Mouse (Mus musculus) frontal cortex, postnatal 14 days (tissue): Measurements from ENCODE around the gene Dse.

Source experiments
- DNase-seq, 2 experiments: peaks; one replicate each; pipeline ENCODE4 v3.0.0; 2022; ENCODE audit warnings: low spot score in 2 of 2

The Dse gene

DNA sequence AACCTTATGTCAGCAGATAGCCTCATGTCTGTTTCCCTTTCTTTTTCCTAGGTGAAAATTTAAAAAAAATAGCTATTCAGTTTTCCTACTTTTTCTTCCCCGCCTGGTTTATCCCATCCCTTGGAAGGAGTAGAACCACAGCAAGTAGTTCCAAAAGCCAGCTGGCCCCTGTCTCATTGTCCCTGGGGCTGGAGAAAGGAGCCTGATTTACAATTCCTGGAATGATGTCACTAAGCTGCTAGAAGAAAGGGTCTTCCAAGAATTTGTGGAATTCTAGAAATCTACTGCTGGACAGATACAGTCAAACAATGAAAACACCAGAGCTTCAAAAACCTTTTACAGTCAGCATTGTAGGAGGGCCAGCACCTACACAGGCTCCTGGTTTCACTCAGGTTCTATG lies 6.8 kb downstream of the Dse start:
- no peak for DNase-seq

DNA sequence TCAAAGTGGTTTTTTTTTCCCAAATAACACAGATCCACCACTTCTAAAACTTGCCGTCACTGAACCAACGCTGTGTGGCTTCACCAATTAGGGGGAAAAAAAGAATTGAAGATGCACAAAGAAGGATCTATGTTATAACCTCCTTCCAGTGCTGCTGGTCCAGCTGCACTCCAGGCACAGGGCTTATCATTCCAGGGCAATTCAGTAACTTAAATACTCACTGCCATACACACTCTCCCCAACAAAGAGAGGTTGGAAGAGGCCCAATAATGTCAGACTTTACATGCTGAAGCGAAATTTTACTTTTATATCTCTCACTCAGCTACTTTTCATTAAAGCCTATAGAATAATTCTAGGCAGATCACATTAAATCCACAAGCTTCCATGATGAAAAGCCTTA lies 8.9 kb downstream of the Dse start:
- no peak for DNase-seq

DNA sequence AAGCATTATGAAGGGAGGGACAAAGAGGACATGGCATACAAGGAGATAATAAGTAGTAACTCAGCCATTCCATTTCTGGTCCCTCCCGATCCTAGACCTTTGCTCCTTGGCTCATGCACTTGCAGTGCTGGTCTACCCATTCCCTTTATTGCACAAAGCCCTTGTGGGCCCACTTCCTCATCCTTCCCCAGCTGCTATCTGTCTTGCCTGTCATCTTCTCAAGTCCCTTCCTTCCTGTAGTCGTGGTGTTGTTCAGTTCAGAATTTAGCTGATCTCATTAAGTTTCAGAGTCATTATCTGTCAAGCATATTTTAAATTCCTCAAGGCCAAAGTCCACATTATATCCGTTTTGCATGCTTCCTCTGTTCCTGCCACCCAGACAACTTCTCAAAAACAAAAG lies 9.5 kb downstream of the Dse start:
- no peak for DNase-seq

DNA sequence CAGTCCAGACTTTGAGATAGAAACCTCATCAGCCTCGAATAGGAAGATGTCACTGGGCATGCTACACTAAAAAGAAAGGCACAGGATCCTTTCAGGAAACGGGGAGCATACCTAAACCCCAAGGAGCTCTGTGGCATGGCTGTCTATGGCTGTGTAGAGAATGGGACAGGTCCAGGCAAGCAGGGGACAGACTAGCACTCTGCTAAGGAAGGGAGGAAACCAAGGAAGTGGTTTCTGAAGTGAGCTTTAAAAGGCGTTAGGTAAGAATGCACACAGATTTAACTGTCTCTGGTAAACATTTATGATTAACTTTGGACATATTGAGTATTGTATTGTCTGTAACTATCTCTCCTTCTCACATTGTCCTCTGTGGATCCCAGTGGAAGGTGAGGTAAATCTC lies 10.2 kb downstream of the Dse start:
- DNase-seq: no peak

DNA sequence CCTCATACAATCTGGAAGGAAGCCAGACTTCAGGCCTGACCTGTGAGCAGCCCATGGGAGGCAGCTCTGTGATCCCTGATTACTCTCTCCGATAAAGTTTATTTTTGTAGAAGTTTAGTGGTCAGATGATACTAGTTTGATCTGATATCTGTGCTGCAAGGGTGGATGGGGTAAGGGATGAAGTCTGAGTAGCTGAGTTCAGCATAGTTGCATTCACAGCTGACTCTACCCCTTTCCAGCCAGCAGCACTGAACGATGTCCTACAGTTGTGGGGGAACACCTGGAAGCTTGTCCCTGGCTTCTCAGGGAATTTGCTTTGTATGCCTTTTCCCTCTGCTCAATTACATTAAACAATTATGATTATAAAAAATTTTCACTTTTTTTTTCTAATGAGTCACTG lies 12.6 kb downstream of the Dse start:
- no peak for DNase-seq

DNA sequence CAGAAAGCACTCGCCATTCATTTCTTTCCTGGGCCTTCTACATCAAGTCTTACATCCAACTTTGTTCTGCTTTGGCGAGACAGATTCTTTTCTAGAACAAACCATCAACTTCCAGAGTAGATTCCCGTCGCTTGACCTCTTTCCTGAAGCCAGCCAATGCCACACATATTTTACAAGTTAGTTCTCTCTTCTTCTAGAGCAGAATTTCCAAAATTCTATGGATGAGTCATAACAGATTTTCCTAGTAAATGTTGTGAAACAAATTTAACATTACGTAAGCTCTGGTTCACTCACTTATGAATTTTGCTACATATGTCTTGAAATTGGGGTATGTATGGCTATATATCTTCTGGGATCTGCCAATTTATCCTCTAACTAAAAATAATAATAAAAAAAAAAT lies 13.0 kb downstream of the Dse start:
- no peak for DNase-seq

DNA sequence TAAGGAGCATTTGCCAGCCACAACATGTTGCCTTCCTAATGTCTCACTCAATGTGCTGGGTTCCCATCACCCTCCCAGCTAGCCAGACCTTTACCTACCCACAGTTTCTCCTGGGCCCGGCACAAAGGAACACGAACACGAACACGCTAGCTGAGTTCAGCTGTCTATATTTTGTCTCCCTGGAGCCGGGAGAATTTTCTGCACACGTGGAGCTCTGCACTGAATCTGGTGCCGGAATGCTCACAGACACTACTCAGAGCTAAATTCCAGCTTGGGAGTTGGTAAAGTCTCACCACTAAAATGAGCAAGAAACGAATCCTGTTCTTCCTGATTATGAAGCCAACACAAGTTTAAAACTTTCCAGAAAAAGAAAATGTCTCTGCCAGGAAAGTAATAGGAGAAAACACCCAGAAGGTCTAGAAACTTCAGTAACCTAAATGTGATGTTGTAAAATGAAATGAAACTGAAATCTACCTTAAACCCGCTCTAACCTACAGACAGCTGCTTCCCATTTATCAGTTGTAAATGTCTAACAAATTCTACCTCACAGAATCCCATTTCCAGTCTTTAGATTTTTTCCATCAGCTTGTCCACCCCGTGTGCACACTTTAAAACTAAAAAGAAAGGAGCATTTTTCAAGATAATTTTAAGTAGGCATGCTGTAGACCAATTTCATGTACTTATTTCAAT lies 20.8 kb downstream of the Dse start:
- DNase-seq: no peak

DNA sequence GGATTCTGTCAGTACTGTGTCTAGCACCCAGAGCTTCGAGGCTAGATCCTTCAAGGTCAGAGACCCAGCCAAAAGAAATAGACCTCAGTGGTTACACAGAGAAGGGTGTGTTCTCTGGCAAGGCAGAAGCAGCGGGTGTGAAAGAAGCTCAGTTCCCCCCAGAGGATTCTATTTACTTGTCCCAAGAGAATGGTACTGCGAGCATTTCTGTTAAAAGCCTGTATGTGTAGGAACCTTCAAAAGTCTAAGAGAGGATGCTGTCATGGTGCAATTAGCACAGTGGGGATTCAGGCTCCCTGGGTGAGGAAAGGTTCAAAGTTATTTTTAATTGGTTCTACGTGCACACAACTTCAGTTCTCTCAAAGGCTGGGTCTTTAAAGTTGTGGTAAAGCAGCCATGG lies 22.0 kb downstream of the Dse start:
- no peak for DNase-seq

DNA sequence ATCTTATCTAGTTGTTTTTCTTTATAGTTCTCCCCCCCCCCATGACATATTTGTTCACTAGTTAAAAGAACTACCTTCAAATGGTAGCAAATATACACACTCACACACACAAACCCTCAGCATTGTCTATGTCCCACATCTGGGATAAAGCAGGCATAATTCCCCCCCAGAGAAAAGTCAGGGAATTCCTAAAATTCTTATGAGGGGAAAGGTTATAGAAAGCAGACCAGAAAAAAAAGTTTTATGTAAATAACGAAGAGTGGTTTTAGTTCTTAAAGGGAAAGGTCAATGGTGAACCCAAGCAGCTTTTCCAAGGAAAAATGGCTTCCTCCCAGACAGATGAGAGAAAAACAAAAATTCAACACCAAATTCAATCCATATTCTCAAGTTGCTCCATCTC lies 22.6 kb downstream of the Dse start:
- no peak for DNase-seq

DNA sequence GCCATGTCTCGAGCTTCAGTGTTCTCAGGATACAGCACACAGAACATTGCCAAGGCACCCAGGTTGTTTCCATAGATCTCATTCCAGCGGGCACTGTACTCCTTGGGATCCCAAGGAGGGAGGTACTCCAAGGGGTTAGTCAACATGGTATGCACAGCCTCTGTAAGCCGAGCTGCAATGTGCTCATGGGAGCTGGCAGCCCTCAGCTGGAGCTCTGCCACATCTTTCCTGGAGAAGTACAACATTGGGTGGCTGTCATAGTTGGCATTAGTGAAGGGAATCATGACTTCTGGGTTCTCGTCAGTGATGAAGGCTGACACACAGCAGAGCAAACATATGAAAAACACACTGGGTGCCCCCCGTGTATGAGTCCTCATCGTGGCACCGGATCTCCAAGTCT lies 23.8 kb downstream of the Dse start:
- no peak for DNase-seq

DNA sequence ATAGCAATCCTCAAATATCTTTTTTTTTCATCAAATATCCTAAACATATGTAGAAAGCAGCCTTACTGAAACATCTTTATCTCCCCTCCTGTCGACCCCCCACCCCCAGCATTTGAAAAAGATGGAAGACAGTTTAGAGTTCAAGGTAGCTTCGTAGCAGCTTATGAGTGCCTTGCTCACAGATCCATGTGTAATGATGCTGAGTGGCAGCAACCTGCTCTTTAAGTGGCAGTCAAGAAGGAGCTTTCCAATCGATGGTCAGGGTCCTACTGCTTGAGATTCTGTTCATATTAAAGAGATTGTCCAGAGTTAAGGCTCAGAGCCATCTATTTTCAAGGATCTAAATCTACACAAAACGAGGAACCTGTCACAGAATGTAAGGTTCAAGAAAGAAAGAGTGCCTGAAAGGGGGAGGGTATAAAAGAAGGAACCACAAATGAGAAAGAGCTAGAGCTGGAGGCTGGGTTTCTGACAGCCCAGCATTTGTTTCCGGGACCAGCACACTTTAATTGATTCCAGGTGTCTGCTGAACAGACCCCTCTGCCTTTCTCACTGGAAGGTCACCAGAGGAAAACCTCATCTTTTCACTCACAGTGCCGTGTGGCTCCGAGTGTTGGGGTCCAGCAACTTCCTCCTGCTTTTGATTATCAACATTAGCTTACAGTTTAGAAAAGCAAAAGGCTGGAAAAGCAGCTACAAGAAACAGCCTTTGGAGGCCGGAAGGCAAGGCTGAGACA lies 31.5 kb downstream of the Dse start:
- DNase-seq: no peak

DNA sequence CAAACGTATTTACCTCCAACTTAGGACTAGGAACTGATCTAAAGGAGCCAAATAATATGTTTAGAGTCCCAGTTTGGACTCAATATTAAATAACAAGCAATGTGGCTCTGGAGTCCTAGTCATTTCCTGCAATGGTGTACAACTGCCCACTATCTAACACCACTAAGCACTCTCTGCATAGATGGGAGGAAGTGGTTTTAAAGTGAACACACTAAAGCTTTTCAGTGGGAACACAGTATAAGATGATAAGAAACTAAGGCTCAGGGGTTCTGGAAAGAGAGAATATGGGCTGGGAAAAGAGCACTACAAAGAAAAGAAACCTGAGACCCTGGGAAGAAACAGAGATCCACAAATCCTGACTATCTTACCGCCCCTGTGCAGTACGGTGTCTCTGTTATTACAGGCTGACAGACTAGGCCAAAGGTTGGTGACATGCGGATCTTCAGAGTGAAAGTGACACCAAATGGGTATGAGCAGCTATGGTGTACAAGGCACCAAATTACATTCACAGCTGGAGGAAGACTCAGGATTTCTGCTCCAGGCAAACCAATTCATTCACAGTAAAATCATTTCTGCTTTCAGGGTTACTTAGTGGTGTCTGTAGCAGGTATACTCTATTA lies 34.7 kb downstream of the Dse start:
- no peak for DNase-seq

DNA sequence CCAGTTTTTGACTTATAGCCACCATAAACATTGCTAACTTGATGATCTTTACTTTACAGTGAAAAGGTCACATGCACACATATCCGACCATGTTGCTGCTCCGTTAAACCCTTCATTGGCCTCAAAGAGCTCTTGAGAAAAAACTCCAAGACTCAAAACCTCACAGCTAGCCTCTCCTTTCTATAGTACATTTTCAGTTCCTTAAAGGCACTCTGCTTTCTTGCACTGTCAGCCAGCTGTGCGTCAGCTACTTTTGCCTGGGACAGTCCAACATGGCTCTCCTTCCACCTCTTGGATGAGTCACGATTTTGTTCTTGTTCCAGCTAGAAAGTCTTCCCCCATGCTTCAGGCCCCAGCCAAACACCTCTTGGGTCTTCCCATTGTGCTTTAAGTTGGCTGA lies 35.9 kb downstream of the Dse start:
- no peak for DNase-seq

DNA sequence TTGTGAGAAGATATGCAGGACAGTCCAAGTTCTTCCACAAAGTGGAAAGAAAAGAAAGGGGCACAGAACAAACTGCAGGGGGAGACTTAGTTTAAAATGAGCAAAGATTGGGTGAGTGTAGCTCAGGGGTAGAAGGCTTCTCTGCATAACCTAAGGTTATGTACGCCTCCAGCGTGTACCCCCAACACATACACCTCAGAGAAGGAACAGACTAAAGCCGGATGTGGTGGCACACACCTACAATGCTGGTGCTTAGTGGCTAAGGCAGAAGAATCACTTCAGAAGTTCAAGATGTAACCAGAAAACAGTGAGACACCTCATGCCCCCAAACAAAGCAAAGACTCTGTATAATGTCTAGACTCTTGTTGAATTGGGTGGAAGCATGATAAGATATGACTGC lies 36.3 kb downstream of the Dse start:
- no peak for DNase-seq

DNA sequence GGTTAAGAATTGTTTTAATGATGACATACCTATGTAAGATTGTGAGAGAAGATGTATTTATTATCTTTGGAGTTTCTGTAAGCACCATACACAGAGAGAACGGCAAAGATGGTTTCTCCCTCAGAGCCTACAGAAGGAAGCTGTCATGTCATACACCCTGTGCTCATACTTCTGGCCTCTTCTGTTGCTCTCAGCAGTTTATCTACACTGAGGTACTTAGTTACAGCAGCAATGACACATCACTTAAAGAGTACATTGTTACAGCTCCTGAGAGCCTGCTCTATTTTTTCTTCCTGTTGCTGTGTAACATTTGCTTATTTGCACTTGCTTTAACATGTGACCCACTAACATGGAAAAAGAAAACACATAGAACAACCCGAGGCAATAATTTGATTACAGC lies 40.5 kb downstream of the Dse start:
- DNase-seq: no peak

DNA sequence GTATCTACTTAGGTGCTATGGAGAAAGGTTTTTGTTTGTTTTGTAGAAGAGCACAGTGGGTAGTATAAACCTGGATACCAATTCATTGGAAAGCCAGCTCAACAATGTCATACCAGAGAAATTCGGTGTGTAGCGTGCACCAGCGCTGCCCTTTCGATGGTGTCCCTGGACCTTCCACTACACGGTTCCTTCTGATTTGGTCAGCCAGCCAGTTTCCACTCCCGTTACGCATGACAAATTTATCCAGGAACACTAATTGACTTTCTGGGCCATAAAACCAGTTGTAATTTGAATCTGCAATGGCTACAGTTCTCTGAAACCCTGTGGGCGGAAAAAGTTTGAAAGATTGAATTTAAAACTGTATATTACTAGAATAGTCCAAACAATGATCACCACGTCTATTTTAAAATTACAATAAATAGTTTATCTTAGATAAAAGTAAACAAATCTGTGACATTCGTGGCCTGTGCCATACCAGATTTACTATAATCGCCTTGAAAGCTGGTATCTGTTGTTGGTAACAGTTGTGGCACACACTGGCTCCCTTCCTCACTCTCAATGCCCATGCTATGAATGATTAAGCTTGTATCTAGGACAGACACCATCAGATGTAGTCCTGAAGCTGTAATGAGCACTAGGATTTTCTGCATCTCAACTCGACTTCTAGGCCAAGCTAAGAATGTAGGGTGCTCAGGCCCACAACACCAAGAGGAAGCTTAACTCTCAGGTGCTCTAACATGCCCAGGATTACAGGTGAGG lies 51.5 kb downstream of the Dse start:
- DNase-seq: no peak

DNA sequence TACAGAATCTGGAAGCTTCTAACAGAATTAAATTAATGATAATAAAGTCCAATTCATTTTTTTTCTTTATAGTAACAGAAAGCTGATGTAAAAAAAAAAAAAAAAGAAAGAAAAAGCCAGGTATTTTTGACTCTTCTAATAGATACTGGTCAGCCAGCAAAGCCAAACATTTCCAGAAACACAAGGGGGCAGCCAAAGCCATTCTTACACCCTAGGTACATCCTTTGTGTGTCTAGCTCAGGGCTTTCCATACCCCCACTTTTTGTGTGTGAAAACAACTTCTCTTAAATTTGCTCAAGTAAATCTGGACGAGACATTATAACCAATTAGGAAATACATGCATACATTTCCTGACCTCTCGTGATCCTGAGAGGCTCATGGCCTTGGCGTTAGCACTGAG lies 55.7 kb downstream of the Dse start:
- no peak for DNase-seq

DNA sequence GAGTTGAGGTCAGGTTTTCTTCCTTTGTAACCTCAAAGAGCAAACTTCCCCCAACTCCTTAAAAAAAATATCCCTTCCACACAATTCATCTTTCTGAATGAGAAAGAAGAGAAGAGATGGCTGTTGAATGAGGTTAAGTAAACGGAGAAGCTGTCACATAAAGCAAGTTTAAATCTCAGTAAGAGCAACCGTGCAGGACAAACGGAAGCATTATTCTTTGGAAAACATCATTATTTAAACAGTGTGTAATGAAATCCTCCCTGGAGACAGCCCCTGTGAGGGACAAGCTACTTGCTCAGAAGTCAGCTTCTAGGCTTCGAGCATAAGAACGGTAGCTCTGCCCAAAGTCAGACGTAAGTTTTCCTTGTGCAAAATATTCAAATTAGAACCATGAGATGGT lies 57.1 kb downstream of the Dse start:
- DNase-seq: no peak

DNA sequence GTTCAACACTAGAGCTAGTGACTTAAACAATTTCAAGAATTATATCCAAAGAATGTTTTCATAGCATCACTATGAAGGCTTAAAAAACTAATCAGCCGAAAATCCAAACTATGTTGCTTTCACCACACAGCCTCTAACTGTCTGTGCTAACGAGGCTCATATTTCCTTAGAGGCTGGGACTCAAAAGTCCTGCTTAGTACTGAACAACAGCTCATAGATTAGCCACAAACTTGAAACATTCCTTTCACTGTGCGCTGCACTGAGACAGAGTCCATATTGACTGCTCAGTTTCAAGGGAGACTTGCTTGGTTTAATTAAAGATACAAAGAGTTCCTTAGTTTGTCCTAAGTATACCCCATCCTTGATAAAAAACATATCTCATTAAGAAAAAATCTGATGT lies 57.7 kb downstream of the Dse start:
- DNase-seq: no peak

DNA sequence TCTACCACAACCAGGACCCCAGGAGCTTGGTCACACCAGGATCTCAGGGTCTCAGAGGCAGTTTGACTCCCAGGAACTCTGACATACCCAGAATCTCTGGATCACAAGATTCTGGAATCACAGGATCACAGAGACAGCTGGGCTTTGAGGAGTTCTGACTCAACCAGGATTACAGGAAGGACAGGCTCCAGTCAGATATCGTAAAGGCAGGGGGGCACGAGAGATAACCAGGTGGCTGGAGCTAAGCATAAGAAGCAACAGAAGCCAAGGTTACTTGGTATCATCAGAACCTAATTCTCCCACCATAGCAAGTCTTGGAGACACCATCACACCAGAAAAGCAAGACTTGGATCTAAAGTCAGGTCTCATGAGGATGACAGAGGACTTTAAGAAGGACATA lies 65.8 kb downstream of the Dse start:
- no peak for DNase-seq

DNA sequence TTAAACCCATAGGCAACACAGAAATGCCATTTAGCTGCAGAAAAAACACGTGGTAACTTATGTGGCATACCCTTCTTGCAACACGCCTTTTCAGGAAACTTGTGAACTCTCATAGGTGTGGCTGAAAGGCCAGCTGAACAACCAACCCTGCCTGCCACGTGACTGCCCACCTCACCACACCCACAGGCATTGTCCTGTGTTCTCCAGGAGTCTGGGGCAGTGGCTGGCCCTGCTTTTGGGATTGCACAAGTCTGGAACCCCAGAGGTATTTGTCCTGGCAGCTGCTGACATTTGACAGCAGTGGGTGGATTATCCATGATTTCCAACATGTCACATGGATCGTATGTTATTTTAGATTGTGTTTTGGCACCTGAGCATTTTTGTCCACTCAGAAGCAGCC lies 67.7 kb downstream of the Dse start:
- DNase-seq: no peak

DNA sequence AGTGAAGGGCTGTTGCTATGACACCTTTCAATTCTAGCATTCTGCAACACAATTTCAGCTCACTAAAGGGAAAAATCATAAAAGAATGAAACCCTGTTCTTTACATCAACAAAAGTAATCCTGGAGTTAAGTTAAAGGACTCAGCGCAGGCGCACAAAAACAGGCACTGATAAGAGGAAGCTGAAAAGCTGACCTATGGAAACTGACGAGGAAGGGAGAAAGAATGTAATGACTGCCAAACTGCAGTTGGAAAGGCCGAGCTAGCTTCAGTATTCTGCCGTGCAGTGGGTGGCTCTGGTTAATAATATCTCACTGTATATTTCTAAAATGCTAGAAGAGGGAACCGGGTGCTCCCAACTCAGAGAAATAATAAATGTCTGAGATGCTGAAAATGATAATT lies 69.5 kb downstream of the Dse start:
- no peak for DNase-seq

DNA sequence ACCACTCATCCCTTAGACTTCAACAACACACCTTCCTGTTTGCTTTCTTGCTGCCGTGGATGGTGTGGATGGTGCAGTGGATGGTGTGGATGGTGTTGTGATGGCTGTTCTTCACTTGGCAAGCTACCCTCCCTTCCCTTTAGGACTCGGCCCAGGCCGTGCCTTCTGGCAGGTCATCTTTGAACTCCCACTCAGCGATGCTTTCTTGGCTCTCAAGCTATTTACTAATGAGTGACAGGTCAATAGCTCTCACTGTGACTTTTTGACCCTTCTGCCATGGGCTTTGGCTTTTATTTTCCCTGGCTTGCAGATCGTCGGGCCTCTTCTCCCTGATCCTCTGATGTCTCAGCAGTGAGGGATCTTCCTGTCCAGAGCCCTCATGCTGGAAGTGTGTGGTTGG lies 71.1 kb downstream of the Dse start:
- no peak for DNase-seq
